Mouse (Mus musculus) heart, adult 2 months (tissue): Measurements from ENCODE around the gene Fgfr2.

Source experiments
- CTCF ChIP-seq: fragments of 200-600 bp; IDR thresholded peaks from 2 replicates; pipeline ENCODE4 v1.8.1; 2022; ENCODE audit warnings: antibody characterized with exemption, mild to moderate bottlenecking, moderate library complexity
- EP300 ChIP-seq: fragments of 200-500 bp; IDR thresholded peaks from 2 replicates; pipeline ENCODE4 v1.6.1; 2011; ENCODE audit warnings: low read depth, low read length, control low read depth; ENCODE audit not compliant: insufficient read depth

GRCm38 (mm10) chr7:130629999-130630398 is 2493.2 kb downstream of the Fgfr2 start:
- TF ChIP-seq CTCF = no peak
- TF ChIP-seq EP300 = no peak
